Mouse (Mus musculus) common myeloid progenitor, adult 5-6 weeks (primary cell): ENCODE measurements at regions not wholly inside any gene's neighbourhood (a gene's known extent, or its start where the extent isn't known, plus 50 kb on each side); places are given as distances from the start of the nearest gene placed in this dataset.

Experiments used
- ATAC-seq: replicated peaks from 2 replicates; pipeline ENCODE4 v1.8.0; 2016; ENCODE audit warnings: low read depth, mild to moderate bottlenecking, moderate TSS enrichment, inconsistent platforms; ENCODE audit not compliant: poor library complexity, severe bottlenecking

DNA sequence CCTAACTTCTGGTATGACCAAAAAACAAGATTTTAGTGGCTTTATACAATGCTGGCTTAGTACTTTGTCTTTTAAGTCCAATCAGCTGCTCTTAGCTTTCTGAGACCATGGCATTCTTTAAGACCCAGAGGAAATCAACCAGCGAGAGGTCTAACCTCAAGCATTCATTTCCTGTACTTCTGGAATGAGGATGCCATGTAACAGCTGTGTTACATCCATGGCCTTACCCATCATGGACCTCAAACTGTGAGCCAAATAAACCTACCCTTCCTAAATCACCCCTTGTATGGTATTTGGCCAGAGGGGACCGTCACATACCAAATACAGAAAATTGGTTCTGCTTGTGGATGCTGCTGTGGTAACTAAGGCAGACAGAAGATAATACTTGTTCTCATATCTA, 372.1 kb upstream of the Atp2b1 start:
- ATAC-seq: no peak

DNA sequence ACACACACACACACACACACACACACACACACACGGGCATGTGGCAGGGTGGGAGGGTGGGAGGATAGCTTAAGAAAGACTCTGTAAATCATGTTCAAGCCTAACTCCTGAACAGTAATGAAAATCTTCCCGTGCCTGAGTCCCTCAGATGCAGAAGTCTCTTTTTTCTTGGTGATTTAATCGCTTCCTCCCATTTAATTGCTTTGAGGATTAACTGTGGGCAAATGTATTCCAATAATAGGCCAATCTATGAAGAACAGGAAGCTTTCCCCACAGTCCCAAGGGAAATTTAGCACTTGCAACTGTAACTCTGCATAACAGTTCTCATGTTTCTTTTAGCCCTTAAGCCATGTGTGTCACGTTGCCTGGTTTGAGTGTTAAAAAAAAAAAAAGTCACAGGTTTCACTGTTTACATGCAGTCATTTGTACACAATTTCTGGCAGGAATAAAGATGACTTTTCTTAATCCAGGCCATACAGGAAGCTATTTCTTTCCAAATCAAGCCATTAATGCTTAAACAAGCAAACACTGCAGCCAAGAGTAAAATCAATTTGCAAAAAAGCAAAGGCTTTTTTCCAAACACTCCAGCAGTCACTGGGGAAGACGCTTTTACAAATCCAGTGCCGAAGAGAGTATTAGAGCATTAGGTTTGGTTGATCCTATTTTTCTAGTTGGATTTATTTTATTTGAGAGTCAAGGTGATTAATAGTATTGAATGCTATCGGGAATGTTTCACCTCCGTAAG, 370.8 kb upstream of the Atp2b1 start:
- ATAC-seq: no peak

DNA sequence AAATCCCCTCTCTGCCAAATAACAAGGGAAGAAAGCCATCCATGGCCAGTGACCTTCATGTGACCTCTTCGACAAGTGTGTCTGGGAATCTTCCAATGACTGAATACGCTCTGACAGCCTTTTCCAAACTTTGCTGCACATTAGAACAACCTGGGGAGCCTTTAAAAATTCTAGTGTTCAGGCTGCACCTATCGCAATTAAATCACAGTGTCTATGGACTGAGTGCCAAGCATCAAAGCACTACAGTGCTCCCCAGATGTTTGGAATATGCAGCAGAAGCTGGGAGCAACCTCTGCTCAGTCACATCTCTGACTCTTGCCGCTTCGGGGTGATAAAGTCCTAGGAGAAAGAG, 370.2 kb upstream of the Atp2b1 start:
- ATAC-seq: no peak

DNA sequence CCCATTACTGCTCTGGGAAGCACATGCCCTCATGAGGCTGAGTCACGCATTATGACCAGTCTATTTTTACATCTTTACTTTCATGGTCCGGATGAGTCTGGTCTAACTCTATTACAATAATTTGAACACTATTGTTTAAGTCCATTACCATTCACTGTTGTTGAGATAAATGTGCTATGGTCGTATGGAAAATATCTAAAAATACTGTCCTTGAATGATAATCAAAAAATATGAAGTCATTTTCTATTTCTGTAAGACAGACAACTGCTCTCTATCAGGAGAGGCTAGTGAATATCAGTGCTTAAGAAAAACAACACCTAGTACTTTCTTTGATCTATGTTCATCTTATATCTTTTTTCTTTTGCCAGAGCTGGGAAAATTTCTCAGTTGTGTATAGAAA, 359.6 kb upstream of the Atp2b1 start:
- ATAC-seq: no peak

DNA sequence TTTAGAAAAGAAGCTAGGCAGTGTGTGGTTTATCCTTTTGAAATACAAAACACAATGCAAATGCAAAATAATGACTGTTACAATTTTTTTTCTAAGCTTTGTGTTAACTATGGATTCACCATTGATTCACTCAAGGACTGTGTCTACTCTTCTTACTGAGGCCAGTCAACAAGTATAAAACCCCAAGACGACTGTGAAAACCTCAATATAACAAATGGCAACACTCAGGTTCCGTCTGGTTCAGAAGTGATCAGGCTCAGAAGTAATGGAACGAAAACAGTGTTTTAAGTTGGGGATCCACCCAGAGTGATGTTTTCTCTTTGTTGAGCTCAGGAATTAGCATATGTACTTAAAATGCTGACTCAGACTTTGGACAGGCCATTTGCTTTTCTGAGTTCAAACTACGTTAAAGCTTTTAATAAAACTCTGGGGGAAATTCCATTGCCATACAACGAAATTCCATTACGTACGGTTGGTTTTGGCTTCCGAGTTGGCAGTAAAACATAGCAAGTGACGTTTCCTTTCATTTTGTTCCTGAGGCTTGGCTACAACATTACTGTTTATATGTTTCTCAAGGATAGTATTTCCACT, 356.6 kb upstream of the Atp2b1 start:
- ATAC-seq: no peak

DNA sequence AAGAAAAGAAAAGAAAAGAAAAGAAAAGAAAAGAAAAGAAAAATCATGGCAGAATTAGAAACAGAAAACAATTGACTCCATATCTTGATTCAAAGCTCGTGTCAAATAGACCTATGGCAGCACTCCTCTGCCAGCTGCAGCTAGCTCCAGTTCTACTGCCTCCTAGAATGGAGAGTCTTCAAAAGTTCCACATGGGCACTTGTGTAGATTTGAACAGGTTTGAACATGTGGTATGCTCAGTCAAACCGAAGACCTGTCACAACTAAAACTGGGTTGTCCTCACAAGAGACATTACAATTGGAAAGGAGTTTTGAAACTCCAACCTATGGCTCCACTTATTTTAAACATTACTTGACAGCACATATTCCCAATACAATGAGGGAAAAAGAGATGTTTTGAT, 355.6 kb upstream of the Atp2b1 start:
- no peak for ATAC-seq

DNA sequence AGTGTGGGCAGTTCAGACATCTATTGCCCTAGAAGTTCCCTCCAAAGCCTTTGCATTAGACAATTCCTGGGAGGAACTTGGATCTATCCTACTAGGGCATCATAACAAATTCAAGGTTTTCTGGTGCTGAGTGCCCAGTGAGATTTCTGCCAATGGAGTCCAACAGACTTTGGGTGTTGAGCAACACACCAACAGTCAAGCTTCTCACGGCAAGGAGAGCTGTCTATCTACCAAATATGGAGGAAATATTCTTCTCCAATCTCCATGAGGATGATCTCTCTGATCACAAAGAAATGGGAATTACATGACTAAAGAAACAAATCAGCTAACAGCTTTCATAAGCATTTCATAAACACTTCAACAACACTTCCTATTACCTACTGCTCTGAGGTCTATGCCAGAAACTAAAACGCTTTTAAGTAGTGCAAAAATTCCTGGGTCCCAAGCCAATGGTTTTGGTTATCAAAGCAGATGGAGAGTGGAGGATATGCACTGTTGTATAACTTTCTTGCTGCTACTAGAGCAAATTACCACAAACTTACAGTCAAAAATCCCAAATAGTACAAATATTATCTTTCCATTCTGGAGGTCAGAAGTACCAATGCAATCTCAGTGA, 351.8 kb upstream of the Atp2b1 start:
- no peak for ATAC-seq

DNA sequence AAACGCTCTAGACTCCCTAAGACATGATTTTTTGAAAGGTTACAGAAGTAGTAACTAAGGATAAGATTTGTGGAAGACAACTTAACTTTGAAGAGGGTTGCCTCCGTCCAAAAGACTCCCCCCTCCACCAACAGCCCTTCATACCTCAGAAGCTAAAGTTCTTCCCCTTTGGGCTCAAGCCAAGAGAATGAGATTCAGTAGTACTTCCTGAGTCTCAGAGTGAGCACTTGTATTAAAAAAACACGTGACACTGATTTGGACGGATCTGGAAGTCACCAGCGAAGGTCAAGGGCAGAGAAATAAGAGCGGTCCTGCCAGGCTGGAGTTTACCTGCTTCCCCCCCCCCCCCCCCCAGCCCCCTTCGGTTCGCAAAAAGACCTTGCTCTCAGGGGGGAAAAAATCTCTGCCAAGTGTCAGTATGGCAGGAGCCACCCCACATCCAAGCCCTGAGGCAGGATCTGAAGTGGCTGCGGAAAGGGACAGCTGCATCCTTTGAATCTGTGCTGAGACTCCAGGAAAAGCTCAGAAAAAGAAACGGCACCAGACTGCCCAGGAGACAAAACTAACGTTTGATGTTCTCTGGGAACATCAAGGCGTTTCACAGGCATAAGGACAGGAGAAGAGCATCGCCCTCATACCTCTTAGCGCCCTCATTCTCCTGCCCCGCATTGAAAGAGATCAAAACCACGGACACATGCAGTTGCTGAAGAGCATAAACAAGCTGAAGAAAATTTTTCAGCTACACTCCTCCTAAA, 341.2 kb upstream of the Atp2b1 start:
- 0 out of 2 replicates have a peak, but pooled peaks have one; percentile 15 for ATAC-seq

DNA sequence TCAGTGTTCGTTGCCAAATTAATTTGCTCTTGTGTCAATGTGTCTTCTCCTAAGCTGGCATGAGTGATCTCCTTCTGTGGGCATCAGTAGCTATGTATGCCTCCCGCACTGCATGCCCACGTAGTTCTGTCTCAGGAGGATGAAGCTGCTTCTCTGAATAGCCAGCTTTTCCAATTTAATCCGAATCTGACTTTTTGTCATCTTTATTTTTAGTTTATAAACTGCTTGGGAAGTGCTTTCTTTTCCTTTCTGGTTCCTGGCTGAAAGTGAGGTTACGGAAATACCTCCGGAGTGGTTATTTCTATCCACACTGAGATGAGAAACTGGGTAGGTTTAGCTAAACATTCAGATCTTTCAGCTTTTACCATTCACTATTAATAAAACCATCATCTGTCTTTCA, 337.2 kb upstream of the Atp2b1 start:
- no peak for ATAC-seq

DNA sequence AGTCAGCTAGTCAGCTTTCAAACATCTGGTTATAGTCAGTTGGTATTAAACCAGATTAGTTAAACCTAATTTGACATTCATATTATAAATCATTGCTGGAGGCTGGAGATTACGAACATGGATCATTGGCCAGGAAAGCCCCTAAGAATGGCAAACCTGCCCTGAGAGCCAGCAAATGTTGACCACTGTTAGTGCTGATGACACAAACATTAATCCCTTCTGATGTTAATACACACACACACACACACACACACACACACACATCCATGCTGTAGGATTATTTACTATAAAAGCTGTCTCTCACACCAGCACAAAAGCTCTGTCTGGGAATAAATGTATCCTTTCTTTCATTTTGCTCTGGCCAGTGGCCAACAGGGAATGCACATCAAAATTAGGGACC, 329.4 kb upstream of the Atp2b1 start:
- ATAC-seq: no peak

DNA sequence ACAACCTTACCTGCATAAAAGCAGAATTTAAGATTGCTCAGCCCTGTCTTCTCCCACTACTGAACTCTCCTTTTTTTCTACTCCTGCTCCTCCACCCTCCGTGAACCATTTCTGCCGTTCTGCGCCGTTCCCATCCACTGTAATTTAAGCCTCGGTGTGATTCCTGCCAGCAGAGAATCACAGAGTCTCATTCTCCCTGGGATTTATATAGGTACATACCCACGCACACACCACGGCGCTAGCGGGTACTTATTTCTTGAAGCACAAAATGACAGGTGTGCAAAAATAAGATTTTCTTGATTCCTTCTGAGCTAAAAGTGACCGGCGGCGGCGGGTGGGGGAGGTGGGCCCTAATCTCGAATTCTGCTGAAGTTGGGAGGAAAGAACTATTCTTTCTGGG, 324.5 kb upstream of the Atp2b1 start:
- ATAC-seq: no peak

DNA sequence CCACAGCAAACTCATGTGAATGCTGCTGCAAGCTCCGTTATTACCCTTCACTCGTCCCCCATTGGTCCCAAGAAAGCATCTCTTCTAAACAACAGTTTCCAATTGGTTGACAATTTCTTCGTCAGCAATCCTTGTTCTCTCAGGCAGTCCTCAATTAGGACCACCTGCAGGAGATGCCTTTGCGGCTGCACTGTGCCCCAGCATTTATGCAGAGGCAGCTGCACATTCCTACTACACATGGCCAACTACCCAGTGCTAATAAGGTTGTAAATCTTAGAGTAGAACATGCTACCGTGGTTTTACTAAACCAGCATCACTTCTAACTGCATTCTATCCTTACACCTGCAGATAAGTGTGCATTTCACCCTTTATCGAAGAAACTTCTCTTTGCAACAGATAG, 322.1 kb upstream of the Atp2b1 start:
- ATAC-seq: no peak

DNA sequence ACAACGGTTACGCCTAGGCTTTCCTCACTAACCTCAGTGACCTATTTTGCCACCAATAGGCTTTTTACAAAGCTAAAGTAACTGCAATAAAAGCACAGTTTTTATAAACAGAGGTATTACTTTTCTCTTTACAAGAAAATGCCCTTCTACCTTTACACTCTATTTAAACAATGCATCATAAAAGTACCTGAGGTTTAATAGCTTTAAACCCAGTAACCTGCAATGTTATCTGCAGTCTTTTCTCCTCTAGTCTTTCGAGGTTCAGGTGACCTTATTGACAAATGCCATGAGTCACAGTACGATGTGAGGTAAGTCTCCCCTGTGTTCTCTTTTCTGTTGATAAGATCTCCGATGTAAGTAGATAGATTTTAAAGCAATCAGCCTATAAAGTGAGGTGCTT, 320.3 kb upstream of the Atp2b1 start:
- no peak for ATAC-seq

DNA sequence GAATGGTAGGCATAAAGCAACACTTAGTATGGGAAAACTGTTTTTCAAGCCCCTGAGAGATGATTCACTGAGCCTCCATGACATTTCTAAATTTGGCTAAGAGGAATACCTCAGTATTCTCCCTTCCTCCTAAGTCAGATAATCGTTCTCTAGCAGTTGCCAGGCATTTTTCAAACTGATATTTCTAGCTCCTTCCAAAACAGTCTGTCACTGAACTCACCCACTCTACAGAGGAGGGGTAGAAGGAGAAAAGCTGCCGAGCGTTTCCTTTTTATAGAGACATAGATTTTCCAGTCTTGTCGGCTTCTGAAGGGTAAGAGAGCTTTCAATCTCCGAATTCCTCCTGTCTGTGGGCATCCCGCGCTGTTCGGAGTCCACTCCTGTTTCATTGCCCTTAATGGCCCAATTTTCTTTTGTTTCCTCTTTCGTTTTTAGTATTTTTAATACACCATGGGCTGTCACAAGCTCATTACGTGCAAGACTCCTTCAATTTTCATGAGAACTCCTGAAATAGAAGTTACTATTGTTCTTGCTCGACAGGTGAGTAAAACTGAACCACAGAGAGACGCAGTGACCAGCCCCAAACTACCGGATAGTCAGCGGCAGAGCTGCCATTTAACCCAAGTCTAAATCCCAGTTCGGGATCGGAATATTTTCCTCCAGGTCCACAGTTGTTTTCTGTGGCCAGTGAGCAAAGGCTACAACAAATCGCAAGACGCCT, 305.8 kb upstream of the Atp2b1 start:
- ATAC-seq: no peak

DNA sequence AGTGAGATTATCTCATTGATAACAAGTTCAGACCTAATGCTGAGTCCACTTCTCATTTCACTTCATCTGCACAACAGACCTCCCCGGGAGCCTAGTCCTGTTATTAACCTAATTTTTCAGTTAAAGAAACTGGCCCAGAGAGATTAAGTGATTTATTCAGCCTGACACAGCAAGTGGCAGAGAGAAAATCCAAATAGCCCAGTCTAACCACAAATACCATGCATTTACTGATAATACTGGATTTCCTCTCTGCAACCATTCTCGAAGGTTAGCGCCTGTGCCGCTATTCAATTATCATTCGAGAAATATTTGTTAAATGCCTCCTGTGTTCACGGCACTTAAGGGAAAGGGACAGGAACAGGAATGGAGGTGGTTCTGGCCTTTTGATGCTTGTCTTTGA, 303.5 kb upstream of the Atp2b1 start:
- ATAC-seq: peak; percentile 69; the same call in 1 of the 2 replicates

DNA sequence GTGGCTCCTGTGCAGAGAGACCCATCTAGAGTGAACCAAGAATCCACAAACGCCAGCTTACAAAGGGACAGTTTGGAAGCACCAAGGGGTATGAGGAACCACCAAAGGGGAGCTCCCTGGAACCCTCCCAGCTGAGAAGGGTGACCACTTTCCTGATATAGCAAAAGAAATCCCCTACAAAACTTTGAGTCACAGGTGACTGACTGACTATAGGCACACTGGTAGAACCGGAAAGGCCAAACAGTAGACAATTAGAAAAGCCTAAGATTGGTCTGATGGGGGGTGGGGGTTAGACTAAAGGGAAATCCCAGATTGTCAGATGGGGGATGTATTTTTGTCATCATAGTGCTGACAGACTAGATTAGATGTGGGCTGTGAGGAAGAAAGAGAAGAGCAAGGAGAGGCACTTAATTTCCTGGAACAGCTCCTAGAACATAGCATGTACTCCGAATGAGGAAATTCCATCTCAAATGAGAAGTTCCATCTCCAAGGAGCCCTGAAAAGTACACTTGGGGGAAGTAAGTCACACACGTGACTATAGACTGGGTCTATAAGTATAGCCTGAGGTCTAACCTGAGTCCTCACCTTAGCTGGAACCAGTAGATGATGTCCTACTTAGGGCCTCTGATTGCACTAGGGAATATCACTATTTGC, 302.4 kb upstream of the Atp2b1 start:
- no peak for ATAC-seq

DNA sequence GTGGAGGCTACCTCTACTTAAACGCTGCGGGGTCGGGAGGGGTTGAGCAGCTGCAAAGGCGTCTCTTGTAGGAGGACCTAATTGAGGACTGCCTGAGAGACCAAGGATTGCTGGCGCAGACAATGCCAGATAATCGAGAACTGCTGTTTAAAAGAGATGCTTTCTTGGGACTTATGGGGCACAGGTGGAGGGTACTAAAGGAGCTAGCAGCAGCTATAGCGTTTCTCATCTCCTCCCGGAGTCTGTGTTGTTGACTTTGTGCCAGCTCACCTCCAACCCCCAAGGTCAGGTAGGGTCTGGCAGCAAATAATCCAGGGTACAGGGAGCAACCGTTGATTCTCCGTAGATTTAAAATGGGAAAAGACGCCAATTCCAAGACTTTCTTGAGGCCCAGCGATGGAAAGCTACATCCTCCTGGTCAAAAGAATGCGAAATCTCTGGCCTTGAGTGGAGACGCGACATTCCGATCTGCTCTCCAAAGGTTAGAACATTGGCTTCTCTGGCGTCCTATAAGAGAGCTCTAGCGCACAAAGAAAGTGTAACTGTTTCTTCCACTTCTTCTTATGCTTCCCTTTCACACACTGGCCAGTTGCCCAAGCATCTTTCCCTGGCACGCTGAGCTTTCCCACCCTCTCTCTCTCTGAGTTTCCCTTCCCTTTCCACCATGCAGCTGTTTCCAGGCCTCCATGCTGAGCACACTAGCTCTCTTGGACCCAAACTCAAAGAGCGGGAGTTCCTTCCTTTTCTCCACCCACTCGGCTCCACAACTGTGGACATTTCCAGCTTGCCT, 295.3 kb upstream of the Atp2b1 start:
- peak; percentile 88 for ATAC-seq

DNA sequence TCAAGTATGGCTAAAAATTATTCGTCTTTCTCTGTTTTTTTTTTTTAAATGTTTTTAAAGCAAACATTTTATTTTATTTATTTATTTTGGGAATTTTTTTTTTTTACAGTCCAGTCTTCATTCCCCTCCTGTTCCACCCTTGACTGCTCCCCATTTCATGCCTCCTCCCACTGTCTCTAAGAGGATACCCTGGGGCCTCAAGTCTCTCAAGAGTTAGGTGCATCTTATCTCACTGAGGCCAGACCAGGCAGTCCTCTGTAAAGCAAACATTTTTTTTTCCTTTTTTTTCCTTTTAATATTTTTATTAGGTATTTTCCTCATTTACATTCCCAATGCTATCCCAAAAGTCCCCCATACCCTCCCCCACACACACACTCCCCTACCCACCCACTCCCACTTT, 290.1 kb upstream of the Atp2b1 start:
- no peak for ATAC-seq

DNA sequence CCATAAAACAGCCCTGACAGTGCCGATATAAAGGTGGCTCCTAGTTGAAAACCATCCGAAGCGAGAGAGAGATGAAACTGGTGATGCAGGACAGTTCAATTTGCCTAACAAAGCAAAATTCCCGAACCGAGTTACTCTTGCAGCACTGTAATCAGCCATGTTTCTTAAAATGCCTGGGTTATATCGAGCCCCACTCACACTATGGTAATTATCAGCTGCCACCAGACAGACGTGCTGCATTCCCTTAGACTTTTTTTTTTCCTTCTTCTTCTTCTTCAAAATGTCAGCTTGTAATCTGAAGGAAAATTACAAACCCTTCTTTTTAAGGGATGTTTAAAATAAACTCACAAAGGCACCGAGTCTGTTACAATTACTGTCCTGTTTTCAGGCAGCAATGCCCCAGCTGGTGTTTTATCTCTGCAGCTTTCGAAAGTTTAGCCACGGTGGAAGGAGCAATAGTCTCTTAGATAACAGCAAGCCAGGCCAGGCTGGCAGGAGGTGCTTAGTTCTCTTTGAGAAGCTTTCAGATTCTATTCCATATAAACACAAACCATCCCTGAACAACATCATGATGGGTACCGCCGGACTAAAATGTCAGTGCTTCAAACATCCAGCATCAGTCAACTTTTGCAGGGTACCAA, 289.4 kb upstream of the Atp2b1 start:
- ATAC-seq: no peak
